Comparison of ENCODE assay signal across 8 mouse cellular contexts in the genomic region with DNA sequence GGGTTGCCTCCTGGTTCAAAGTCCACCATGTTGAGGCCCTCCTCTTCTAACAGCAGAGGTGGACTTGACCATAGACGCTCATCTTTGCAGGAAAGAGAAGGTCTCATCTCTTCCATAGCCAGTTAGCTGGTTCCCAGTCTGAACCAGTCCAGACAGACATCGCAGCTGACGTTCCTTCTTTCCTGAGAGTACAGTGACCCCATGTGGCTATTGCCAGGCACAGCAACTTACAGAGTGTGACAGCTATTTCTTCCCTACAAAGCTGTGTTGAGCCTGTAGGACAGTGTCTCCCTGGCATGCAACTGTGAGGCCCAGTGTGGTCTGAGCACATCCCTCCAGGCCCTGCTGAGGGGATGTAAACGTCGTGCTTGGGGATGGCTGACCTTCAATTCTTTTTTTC. TPM values are rescaled to one million over a fixed set of nuclear protein-coding genes. Genes with fewer than 3 reads are reported as not detected.
DNase-seq lines count a peak whose midpoint lies in the region; ATAC-seq and TF ChIP-seq lines count a peak whose summit lies in the region.

No protein-coding gene starts in this region.

- H3K79me2 ChIP-seq in MEL (ENCODE audit: control insufficient read depth, insufficient read depth, low read length, poor library complexity) = no peaks in the 10 kb centered on the region

- H3K27me3 ChIP-seq in MEL (ENCODE audit: control insufficient read depth in 1 of 2, insufficient read depth in 2 of 2, low read length in 2 of 2) = no peaks in the 10 kb centered on the region

- no peaks in the 10 kb centered on the region for H3K9me3 ChIP-seq in MEL (replicated peaks; ENCODE audit: insufficient read depth, low read length)

- peak; percentile 94 for TF ChIP-seq RAD21 in MEL (IDR thresholded peaks at IDR 0.05; ENCODE audit: low read depth, low read length)

- DNase-seq in CD4-positive helper T cell, adult 2 months (ENCODE audit: low read depth, low spot score) = peak; percentile 60
- DNase-seq in MEL (ENCODE audit: low read depth, low spot score) = peak; percentile 78
- peak; percentile 68 for DNase-seq in cerebellum, adult 9-10 months
- DNase-seq in induced T-regulatory cell, adult 2 months (ENCODE audit: low read depth) = peak; percentile 78
- DNase-seq in left cerebral cortex, postnatal 4 days = peak; percentile 57
- DNase-seq in naive thymus-derived CD4-positive, alpha-beta T cell, adult 2 months (ENCODE audit: low read depth) = peak; percentile 72
- DNase-seq in thymus, postnatal 36 days = peak; percentile 35 to 38

- H3K4me1 ChIP-seq in MEL (ENCODE audit: control insufficient read depth in 1 of 2, insufficient read depth in 2 of 2, low read length in 2 of 2) = no peaks in the 10 kb centered on the region

- H3K4me3 ChIP-seq in MEL (ENCODE audit: control insufficient read depth in 1 of 2, insufficient read depth in 1 of 2, low read depth in 2 of 2, low read length in 2 of 2) = no peak overlapping the region

- H3K27ac ChIP-seq in MEL (ENCODE audit: control insufficient read depth, low read depth, low read length) = no peak overlapping the region

- TF ChIP-seq POLR2A in MEL (IDR thresholded peaks at IDR 0.05; ENCODE audit: control insufficient read depth in 1 of 2, insufficient read depth in 1 of 2, low read depth in 1 of 2, low read length in 2 of 2, poor library complexity in 1 of 2) = no peak

- H3K36me3 ChIP-seq in MEL (ENCODE audit: control insufficient read depth in 1 of 2, insufficient read depth in 2 of 2, low read length in 2 of 2) = no peaks in the 10 kb centered on the region

- peak; percentile 84 for ATAC-seq in frontal cortex, adult (ENCODE audit: low TSS enrichment)

- TF ChIP-seq CTCF in MEL (IDR thresholded peaks at IDR 0.05 in 2 of 3, conservative IDR thresholded peaks at IDR 0.05 in 1 of 3; ENCODE audit: control insufficient read depth in 1 of 3, insufficient read depth in 1 of 3, low read depth in 2 of 3, low read length in 3 of 3, poor library complexity in 1 of 3, severe bottlenecking in 1 of 3) = peak; percentile 80 to 88 (median 84)

- no peak for TF ChIP-seq EP300 in MEL (IDR thresholded peaks at IDR 0.05; ENCODE audit: low read depth in 1 of 2, low read length in 2 of 2)

- no peak overlapping the region for H3K9ac ChIP-seq in MEL (ENCODE audit: control insufficient read depth, low read depth, low read length, poor library complexity, severe bottlenecking)

- intact Hi-C loops in left cerebral cortex, postnatal 4 days (cut with DNase I) = loop anchor here (5.0 to 10.0 kb wide), 3 partner anchors 395 to 600 kb away; no protein-coding TSS in a partner anchor

TF ChIP-seq in MEL, 35 proteins besides CTCF, POLR2A, EP300 and RAD21:
- TF ChIP-seq ZC3H11A (IDR thresholded peaks at IDR 0.05; ENCODE audit: low read depth, low read length) (peak; percentile 79), SIN3A (IDR thresholded peaks at IDR 0.05; ENCODE audit: low read length) (no peak), SMC3 (IDR thresholded peaks at IDR 0.05; ENCODE audit: low read depth, low read length) (peak; percentile 91)

RNA-seq across cellular contexts. Expression of a gene that starts 49.1 kb away (rescaled TPM):
- not detected in 2 replicates for total RNA-seq in MEL (2012; rRNA removed)
- polyA plus RNA-seq in MEL (2012; ENCODE audit: insufficient read depth in 1 of 2, insufficient read length in 2 of 2, low read depth in 1 of 2, low replicate concordance in 2 of 2, missing spikeins in 1 of 2) = not detected
- total RNA-seq in left cerebral cortex, postnatal 4 days (2021) = 100 to 1,000 TPM; 140 to 147 TPM

Comparison
In these comparisons a context has a peak if more than half of its experiments do, and no peak if none do; other contexts are left out.
1. RNA of a gene that starts 49.1 kb away (total RNA-seq): 140 to 147 TPM in left cerebral cortex, postnatal 4 days; not detected in MEL; every median in the first group is over 100 times any median in the second.
2. Peak in every context shown above with its lines, with median percentiles within 50 percentile points of each other: DNase-seq.